Mouse (Mus musculus): ENCODE measurements around the gene Ilk.
"Not testable (repeated sequence)": the region's sequence is repeated elsewhere in the genome, so short reads cannot be mapped to it uniquely, and the experiment has no call there.

The Ilk gene

GRCm38 (mm10) chr7:105736264-105736901, at the start of gene Ilk:
TSS of gene Ilk (plus strand) at chr7:105736592.
- peak; percentile 95 for DNase-seq

DNA sequence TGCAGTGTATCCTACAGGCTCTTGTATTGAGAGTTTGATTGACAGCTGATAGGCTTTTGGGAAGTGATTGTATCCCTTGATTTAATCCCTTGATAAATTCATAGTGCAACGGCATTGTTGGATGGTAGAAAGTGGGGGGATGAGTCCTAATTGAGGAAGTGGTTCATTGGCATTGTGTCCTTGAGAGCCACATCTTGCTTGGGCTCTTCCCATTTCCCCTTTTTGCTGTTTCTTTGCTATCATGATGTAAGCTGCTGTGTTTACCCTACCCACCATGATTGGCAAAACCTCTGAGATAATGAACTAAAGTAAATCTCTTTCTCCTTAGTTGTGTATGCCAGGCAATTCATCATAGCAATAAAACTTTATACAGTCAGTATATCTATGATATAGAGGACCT, 45.5 kb upstream of the Ilk start:
- DNase-seq = no peak

- DNase-seq = no peak
These were observed 33.2 kb upstream of the Ilk start for GRCm38 (mm10) chr7:105703184-105703583.

DNA sequence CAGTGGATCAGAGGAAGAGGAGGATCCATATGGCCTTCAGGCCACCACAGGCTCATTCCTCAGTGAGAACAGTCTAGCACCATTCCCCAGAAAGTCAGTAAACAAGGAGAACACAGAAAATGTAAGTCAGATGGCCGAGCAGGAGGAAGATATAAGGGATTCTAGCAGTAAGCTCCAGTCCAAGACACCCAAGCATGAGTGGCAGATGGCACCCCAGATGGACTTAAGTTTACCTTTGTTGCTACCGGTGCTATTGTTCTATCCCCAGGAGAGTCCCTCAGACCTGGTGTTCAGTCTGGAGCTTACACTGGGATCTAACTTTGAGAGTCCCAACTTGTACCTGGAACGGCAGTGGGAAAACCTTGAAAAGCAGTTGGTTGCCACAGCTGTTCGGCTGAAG, 32.6 kb upstream of the Ilk start:
- DNase-seq = no peak

DNA sequence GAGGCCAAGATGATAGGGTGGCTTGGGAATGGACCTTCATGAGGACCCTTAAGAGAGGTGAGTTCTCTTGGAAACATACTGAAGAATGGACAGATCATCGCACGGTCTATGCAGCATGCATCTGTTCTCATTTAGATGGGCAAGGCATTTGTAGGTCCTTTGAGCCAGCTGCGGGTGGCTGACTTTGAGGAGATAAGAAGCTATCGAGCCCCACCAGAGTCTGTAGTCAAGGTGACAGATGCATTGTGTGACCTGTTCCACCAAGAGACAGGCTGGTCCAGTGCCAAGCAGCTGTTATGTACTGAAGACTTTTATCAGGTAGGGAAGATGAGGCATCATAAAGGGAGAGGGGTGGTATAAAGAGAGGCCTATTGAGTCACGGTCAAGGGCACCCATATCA, 27.7 kb upstream of the Ilk start:
- DNase-seq = no peak

DNA sequence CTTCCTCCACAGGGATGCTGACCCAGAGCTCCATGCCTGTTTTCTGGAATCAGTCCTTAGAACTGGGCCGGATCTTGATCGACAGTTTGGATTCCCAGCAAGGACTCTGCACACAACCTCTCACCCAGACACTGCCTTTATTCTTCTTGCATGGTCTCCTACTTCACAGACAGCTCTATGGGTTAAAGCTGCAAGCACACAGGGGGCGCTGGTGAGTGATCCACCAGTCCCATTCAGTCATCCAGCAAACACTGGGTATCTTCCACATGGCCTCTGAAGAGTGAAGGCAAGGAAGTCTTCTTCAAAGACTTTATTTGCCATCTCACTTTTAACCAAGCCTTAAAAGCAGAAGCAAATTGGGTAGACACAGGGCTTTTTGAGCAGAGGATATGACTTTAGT, 21.0 kb upstream of the Ilk start:
- DNase-seq = no peak

GRCm38 (mm10) chr7:105721916-105722315, 14.5 kb upstream of the Ilk start:
- DNase-seq = no peak

- DNase-seq = peak; percentile 41
These were observed 10.0 kb upstream of the Ilk start for GRCm38 (mm10) chr7:105726144-105726979.

DNA sequence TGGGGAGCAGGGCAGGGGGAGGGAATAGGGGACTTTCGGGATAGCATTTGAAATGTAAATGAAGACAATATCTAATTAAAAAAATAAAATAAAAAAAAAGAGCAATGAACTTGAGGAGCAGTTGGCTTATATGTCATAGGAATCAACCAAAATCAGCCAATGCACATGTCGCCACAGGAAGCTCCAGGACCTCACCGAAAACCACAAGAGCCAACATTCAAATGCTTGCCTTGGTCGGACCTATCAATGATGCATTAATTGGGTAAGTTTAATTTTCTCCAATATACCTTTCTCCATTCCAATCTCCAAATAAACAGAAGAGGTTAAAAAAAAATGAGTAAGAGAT, 9.4 kb upstream of the Ilk start:
- no peak for DNase-seq

DNA sequence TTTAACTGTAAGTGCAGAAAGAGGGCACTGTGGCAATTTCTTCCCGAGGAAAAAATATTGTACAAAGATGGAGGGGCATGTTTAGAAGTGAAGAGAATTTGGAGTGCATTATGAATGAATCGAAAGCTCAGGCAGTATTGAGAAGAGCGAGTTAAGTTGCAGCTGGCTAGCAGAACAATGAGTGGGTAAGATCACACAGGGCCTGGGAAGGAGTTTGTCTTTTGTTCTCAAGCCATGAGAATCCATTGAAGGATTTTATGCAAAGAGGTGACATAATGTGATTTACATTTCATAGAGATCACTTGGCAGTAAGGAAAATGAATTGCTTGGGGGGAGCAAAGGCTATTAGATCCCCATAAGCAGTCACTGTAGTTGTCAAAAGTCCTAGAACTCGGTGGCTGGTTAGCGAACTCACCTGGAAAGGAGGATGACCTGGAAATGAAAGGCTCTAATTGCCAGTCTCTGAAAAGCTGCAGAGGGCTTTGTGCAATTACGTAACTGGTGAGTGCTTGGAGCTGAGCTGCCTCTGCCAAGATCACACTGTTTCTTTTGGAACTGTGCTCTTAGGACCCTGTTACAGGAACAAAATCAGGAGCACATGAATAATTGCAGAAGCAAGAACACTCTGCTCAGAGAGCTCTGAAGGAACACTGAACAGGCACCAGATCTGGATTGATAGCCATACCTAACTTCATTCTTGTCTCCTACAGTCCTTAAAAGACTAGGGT, 7.5 kb upstream of the Ilk start:
- no peak for DNase-seq

DNA sequence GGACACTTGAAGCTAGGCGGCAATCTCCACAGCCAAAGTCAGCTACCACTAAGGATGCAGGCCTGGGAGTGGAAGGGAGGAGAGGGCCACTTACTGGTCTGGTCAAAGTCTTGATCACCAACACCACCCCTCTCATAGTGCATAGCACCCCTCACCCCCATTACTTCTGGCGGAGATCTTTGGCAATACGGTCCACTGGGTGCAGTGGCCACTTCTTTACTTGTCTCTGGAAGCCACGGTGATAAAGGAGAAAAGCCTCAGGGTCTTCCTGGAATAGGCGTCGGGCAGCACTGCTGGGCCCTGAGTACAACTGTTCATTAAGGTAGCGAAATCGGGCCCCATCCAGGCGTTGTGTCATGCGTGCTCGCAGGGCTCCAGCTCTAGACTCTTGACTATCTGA, 2.6 kb upstream of the Ilk start:
- no peak for DNase-seq

DNA sequence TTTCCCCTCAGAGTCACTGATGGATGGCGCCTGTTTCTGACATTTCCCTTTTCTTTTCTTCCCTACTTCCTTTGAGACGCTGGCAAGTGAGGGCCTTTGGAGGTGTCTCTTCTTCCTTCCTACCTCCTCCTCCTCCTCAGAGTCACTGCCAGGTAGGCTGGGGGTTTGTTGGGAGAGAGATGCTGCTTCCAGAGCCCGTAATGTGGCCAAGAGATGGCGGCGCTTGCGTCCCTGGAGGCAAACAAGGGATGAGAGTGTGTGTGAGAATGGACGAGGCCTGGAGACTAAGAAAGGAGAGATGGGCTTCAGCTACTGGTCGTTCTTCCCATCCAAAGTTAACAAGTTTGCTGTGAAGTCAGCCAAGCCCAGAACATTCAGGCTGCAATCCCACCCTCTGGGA, 1.6 kb upstream of the Ilk start:
- no peak for DNase-seq

- DNase-seq = not testable (repeated sequence)
These were observed 928 bp upstream of the Ilk start for GRCm38 (mm10) chr7:105735464-105735863.

DNA sequence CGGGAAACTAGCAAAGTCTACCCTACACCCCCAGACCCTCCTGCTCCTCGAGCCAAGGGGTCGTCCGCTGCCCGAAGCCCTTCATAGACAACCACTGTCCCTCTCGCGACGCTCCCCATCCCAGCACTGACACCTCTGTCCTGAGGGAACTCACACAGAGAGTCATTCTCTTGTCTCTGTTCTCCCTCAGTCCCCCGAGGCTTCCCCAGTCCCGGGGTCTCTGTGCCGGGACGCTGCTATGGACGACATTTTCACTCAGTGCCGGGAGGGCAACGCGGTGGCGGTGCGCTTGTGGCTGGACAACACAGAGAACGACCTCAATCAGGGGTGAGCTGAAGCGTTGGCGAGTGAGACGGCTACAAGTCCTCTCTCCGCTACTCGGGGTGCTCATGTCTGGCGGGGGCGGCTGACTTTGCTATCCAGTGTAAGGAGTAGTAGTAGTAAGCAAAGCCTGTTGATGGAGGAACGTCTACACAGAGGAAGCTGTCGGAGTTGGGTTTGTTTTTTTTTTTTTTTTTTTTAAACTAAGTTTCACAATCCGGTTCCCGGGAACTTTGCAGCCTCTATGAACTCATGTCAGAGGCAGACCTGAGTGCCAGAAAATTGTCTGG, 624 bp downstream of the Ilk start, which contains the start of gene Rrp8:
Rrp8 (minus strand) TSS at position 475 of the 611 bp plus-strand sequence.
- peak; percentile 37 for DNase-seq

- no peak for DNase-seq
These were observed 1.3 kb downstream of the Ilk start for GRCm38 (mm10) chr7:105737648-105738047.

DNA sequence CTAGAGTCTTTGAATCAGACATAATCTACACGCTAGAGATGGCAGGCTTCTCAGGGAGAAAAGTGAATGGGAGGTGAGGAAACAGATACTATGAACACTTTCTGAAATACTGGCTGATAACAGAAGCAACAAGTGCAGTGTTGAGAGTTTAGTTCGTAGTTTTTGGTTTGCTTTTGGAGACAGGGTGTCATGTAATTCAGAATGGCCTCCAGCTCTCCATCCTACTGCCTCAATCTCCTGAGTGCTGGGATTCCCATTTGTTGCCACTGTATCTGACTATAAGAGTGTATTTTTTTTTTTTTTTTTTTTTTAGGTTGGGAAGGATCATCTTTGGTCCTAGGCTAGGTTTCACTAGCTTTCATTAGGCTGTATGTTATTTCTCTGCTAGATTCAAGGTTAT, 1.9 kb downstream of the Ilk start:
- DNase-seq = no peak

DNA sequence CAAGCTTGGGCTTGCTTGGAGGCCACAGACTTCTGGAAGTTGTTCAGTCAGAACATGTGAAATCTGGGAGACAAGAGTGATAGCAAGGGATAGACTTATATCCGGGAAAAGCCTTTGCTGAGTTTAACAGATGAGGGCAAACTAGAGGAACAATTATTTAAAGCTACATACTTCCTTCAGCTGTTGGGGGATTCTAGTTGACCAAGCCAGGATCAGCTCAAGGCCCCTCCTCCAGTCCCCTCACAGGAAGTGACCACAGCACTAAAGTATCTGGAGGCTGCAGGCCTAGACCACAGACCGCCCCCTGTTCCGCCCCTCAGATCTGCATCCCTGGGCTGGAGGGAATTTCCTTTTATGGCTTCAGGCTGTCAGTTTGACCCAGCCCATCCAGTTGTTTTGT, 2.6 kb downstream of the Ilk start:
- DNase-seq = peak; percentile 77

DNA sequence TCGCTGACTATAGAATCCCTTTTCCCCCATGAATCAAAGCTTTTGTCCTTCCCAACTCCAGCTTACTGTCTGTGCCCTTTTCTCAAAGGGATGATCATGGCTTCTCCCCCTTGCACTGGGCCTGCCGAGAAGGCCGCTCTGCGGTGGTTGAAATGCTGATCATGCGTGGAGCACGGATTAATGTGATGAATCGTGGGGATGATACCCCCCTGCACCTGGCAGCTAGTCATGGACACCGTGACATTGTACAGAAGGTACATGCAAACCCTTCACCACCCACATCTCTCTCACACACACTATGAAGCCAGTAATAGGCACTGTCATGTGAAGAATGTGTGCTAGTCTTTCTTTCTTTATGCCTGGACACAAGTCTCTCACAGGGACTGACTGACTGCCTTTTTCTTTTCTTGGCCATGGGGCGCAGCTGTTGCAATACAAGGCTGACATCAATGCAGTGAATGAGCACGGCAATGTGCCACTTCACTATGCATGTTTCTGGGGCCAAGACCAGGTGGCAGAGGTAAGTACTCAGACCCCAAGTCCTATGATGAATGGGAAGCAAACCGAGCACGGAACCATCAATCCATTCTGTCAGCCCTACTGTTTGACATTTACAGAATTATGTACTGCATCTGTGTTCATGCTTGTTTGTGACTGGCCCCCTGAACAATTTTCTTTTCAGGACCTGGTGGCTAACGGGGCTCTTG, 3.9 kb downstream of the Ilk start:
- DNase-seq = no peak

GRCm38 (mm10) chr7:105740851-105741250, 4.5 kb downstream of the Ilk start:
- DNase-seq = no peak

- DNase-seq = no peak
These were observed 5.6 kb downstream of the Ilk start for GRCm38 (mm10) chr7:105741978-105742377.

DNA sequence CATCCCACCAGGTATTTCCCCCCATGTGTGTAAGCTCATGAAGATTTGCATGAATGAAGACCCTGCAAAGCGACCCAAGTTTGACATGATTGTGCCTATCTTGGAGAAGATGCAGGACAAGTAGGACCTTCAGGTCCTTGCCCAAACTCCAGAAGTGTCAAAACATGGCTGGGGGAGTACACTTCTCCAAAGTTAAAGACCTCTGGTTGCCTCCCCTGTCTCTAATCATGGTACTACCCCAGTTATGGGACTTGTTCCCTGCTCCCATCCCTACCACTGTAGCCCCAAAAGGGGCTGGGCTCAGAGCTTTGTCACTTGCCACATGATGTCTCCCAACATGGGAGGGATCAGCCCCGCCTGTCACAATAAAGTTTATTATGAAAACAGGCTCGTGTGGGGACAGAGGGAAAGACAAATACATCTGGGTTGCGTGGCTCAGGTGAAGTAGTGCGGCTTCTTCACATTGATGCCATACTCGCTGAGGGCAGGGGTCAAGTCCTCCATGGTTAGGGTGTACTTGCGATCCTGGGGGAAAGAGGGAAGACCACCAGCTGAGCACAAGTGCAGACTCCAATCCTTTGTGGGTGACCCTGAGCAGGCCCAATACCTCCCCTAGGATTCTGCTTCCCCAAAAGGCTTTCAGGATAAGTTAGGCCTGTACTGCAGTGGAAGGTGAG, 6.3 kb downstream of the Ilk start:
- DNase-seq = not testable (repeated sequence)

DNA sequence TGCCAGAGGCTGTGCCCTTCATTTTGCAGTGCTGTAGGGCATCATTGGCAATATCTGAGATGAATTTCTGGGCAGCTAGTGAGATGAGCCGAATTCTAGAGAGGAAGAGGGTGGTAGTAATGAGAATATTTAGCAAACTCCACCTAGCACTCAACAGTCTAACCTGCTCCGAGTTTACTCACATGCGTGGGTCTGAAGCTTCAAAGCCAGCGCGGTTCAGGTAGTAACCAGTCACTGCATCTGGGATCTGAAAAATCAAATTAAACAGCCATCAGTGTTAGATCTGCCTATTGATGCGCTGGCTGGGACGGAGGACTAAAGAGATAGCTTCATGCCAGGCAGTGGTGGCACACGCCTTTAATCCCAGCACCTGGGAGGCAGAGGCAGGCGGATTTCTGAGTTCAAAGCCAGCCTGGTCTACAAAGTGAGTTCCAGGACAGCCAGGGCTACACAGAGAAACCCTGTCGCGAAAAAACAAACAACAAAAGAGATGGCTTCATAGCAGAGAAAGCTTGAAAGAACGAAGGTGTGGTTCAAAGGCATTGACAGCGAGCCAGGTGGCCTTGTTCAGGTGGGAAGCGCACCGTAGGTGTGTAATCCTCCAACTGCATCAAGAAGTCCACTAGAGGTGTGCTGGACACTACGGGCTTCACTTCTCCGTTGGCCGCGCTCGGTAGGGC, 7.0 kb downstream of the Ilk start:
- DNase-seq = not testable (repeated sequence)
